Mouse (Mus musculus) liver, embryonic 11.5 days (tissue): ENCODE measurements around the gene Mettl21a. TPM values are rescaled to one million over a fixed set of nuclear protein-coding genes. Genes with fewer than 3 reads are reported as not detected.
"Not testable (repeated sequence)": the region's sequence is repeated elsewhere in the genome, so short reads cannot be mapped to it uniquely, and the experiment has no call there.

Source experiments
- ATAC-seq: fragments of 200-750 bp; cut with Nextera tagmentation; replicated peaks from 2 replicates; pipeline ENCODE4 v1.8.0; 2017; ENCODE audit warnings: moderate number of reproducible peaks, mild to moderate bottlenecking, moderate TSS enrichment, moderate library complexity; ENCODE audit not compliant: low FRiP score
- DNase-seq: peaks from one replicate; pipeline ENCODE4 v3.0.0-alpha.2; 2017; ENCODE audit warnings: low spot score
- H3K27ac ChIP-seq: fragments of 300-500 bp; sonication (generic); 2 replicates; pipeline ENCODE4 v1.5.1; 2014; ENCODE audit warnings: mild to moderate bottlenecking, low read depth, low read length, control low read depth
- H3K27me3 ChIP-seq: fragments of 300-500 bp; sonication (generic); replicated peaks from 2 replicates; pipeline ENCODE4 v1.6.1; 2014; ENCODE audit warnings: low read length, mixed read lengths; ENCODE audit not compliant: control insufficient read depth, insufficient read depth
- H3K36me3 ChIP-seq: fragments of 300-500 bp; sonication (generic); 2 replicates; pipeline ENCODE4 v1.6.1; 2014; ENCODE audit warnings: mild to moderate bottlenecking, low read length, moderate library complexity, mixed read lengths; ENCODE audit not compliant: control insufficient read depth, insufficient read depth
- H3K4me1 ChIP-seq: fragments of 300-500 bp; sonication (generic); replicated peaks from 2 replicates; pipeline ENCODE4 v1.6.1; 2014; ENCODE audit warnings: low read length, mixed read lengths; ENCODE audit not compliant: control insufficient read depth, insufficient read depth
- H3K4me2 ChIP-seq: fragments of 300-500 bp; sonication (generic); 2 replicates; pipeline ENCODE4 v1.6.1; 2014; ENCODE audit warnings: mild to moderate bottlenecking, control low read depth, moderate library complexity
- H3K4me3 ChIP-seq: fragments of 300-500 bp; sonication (generic); 2 replicates; pipeline ENCODE4 v1.5.1; 2014; ENCODE audit warnings: low read depth, low read length, control low read depth
- H3K9ac ChIP-seq: fragments of 300-500 bp; sonication (generic); 2 replicates; pipeline ENCODE4 v1.6.1; 2014; ENCODE audit warnings: low read depth, low read length, control low read depth
- H3K9me3 ChIP-seq: fragments of 300-500 bp; sonication (generic); 2 replicates; pipeline ENCODE4 v1.6.1; 2016; ENCODE audit warnings: low read length, inconsistent platforms, mixed read lengths; ENCODE audit not compliant: control insufficient read depth
- WGBS: fragments of 180-500 bp; shearing (Covaris S2); extraction: QIAGEN DNeasy Blood & Tissue Kit; methylation state at CpG from one replicate; pipeline ENCODE4 v1.1.7; 2014; 5-methylcytosine and 5-hydroxymethylcytosine counted together
- polyA plus RNA-seq: library from polyadenylated mRNA; unstranded; fragments of >200 nt; fragmentation: Nextera tagmentation; extraction: Ambion mirVana; gene quantifications from 2 replicates; pipeline ENCODE4 v1.2.1, GENCODE M21; 2014

Gene Mettl21a
- polyA plus RNA-seq, 1 experiment from 2014 or later: 16.3 TPM

DNA sequence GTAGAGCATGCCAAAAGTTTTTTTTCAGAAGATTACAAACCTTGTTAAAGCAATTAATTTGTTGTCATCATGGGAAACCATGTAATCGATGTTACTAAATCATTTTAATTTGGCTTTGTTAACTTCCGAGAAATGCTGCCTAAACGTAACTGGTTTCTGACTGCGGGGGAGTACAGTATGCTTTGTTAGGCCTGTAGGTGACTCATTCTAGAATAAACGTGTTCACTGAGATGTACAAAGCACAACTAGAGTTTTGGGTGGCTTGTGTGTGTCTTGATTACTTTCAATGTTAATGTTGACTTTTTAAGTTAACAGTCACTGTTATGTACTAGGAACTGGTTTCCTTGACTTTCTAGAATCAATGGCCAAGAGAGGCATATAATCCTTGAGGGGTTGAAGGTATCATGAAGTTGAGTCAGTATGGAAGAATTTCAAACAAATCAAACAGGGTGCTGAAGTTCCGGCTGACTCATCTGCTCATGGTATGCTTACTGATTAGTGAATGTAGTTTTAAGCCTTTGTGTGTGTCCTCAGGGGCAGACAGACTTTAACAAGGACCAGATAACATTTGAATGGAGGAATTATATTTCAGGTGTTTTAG is 15.7 kb downstream of the Mettl21a start:
- no peak for DNase-seq
- peaks cover 2% of the 10 kb centered on the region; the same call in 1 of the 2 replicates for H3K36me3 ChIP-seq
- H3K4me2 ChIP-seq: no peak overlapping the region
- no peak overlapping the region for H3K4me3 ChIP-seq
- WGBS: 89% methylated on average over 6 of the region's 6 CpGs
- ATAC-seq: no peak
- H3K27me3 ChIP-seq: no peaks in the 10 kb centered on the region
- H3K27ac ChIP-seq: no peak overlapping the region
- H3K4me1 ChIP-seq: no peaks in the 10 kb centered on the region; the same call in 1 of the 2 replicates
- no peak overlapping the region for H3K9ac ChIP-seq
- H3K9me3 ChIP-seq: no peaks in the 10 kb centered on the region

DNA sequence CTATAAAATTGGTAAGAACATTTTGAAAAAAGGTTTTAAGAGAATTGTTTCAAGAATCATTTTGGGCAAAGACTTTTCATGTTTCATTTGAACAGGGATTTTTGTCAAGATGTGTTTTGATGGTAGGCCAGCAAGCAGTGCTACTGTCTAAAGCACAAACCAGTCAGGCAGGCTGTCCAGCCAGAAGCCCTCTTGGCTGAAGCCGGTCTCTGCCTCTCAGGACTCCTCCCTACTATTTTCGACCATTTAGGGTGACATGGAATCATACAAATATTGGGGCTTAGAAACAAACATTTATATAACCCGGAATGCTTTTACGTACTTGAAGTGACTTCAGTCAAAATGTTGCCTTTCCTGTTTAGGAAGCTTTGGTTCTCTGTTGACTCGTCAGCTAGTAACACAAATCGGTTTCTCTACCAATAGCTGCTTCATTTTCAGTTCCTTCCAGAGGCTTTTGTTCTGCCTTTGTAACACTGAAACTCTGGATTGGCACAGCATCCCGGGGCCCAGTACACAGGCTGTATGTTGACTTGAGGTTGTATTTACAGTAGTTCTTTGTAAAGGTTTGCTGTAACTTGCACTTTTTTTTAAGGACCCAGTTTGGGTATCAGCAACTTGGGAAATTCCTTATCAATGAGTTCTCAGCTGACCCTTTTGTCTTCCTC is 16.5 kb downstream of the Mettl21a start:
- Histone ChIP-seq H3K36me3 (peaks cover 2% of the 10 kb centered on the region; the same call in 1 of the 2 replicates), H3K4me1 (no peaks in the 10 kb centered on the region; the same call in 1 of the 2 replicates), H3K27me3 (no peaks in the 10 kb centered on the region), H3K9me3 (no peaks in the 10 kb centered on the region), H3K27ac (no peak overlapping the region), H3K4me3 (no peak overlapping the region), H3K9ac (no peak overlapping the region), H3K4me2 (no peak overlapping the region)
- ATAC-seq (no peak), DNase-seq (no peak)
- 91% methylated on average over 7 of the region's 7 CpGs for WGBS

DNA sequence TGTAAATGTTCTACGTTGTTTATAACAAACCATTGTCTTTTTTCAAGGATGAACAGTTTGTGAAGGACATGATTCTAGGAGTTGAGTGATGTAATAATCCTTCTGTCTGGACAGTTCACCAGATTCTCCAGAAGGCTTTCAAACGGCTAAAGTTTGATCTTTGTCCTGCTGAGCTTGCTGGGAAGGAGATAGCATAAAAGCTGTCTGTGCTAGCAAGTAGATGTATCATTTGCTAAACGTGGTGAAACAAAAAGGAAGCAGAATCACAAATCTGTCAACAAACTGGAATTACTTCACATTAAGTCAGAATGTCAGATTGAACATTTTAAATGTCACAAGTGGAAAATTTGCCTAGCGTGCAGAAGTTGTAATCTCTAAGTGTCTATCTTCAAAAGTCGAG is 18.1 kb downstream of the Mettl21a start:
- Histone ChIP-seq H3K27me3 (no peaks in the 10 kb centered on the region), H3K9ac (no peak overlapping the region), H3K4me2 (no peak overlapping the region), H3K4me3 (no peak overlapping the region), H3K27ac (no peak overlapping the region), H3K4me1 (no peaks in the 10 kb centered on the region; the same call in 1 of the 2 replicates), H3K36me3 (no peaks in the 10 kb centered on the region), H3K9me3 (no peaks in the 10 kb centered on the region)
- 61% methylated on average over 5 of the region's 5 CpGs for WGBS
- DNase-seq (no peak), ATAC-seq (no peak)

DNA sequence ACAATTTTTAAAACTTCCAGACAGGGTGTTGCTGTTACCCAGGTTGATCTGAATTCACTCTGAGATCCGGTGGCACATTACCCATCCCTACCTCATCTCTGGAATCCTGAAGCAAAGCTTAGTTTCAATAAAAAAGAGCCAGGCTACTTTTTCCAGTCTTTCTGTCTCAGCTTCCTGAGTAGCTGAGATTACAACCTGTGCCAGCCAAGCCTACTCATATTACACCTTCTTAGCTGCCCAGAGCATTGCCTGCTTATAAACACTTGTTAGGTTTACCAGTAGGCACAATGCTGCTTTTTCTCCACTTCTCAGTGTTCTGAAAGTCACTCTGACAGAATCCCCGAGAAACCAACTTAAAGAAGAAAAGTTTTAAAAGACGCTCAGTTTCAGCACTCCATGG is 38.2 kb downstream of the Mettl21a start:
- no peaks in the 10 kb centered on the region for H3K4me1 ChIP-seq
- H3K4me3 ChIP-seq: no peak overlapping the region
- peaks cover 26% of the 10 kb centered on the region for H3K36me3 ChIP-seq
- no peak overlapping the region for H3K4me2 ChIP-seq
- no peak for ATAC-seq
- H3K27ac ChIP-seq: no peak overlapping the region
- H3K27me3 ChIP-seq: no peaks in the 10 kb centered on the region
- WGBS: 89% methylated on average over 3 of the region's 3 CpGs
- no peak overlapping the region for H3K9ac ChIP-seq
- H3K9me3 ChIP-seq: no peaks in the 10 kb centered on the region
- no peak for DNase-seq

DNA sequence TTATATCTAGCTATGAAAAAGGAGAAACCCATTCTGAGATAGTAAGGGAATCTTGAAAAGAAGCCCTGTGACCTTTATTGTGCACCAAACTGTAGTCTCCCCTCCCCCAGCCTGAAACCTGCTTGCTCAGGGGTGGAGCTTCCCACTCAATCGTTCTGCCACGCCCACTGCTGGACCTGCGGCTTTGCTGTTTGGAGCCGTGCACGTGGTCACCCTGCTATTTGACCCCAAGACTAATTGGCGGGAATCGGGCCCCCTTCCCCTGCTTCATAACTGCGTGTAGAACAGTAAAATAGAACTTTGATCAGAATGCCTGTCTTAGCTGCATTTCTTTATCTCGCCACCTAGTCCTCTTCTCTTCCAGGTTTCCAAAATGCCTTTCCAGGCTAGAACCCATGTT is 39.1 kb downstream of the Mettl21a start:
- WGBS: 61% methylated on average over 9 of the region's 9 CpGs

DNA sequence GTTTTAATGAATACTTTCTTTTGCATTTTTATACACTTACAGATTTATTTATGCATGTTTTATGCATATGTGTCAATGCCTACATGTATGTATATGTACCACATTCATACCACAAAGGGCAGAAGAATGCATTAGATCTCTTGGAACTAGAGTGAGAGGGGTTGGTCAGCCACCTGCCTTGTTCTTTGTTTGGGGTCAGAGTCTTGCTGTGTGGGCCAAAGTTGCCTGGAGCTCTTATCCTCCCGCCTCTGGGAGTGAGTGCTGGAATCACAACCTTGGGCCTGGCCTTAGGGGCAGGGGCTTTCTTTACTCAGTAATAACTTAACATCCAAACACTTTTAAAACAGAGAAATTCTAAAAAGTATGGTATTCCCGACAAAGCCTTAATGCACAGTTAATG is 40.3 kb downstream of the Mettl21a start:
- H3K9ac ChIP-seq: no peak overlapping the region
- ATAC-seq (no peak), DNase-seq (no peak)
- H3K4me2 ChIP-seq: no peak overlapping the region
- WGBS: 87% methylated on average over 2 of the region's 2 CpGs
- no peaks in the 10 kb centered on the region for H3K27me3 ChIP-seq
- no peak overlapping the region for H3K4me3 ChIP-seq
- peaks cover 23% of the 10 kb centered on the region for H3K36me3 ChIP-seq
- no peak overlapping the region for H3K27ac ChIP-seq
- no peaks in the 10 kb centered on the region for H3K4me1 ChIP-seq
- no peaks in the 10 kb centered on the region for H3K9me3 ChIP-seq

More for the DNA sequence above, 39.1 kb downstream of the Mettl21a start:
- ATAC-seq, DNase-seq, H3K4me2 ChIP-seq, H3K4me1 ChIP-seq, H3K27ac ChIP-seq, H3K9me3 ChIP-seq, H3K27me3 ChIP-seq, H3K4me3 ChIP-seq, H3K9ac ChIP-seq: not testable (repeated sequence)
- peaks cover 26% of the 10 kb centered on the region for H3K36me3 ChIP-seq

DNA sequence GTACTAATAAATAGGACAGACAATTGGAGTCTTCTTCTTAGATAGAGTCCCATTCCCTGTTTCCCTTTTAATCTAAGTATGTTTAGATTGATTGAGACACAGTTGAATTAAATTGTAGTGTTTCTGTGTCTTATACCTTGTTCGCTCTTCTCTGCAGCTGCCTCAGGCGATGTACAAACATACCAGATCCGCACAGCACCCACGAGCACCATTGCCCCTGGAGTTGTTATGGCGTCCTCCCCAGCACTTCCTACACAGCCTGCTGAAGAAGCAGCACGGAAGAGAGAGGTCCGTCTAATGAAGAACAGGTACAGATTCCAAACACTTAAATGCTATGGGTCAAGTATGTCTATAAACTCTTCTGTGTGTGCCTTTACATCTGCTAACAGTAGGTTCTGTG is 41.0 kb downstream of the Mettl21a start:
- Histone ChIP-seq H3K4me3 (no peak overlapping the region), H3K9ac (no peak overlapping the region), H3K36me3 (peaks cover 20% of the 10 kb centered on the region; the same call in 1 of the 2 replicates), H3K27ac (no peak overlapping the region), H3K9me3 (no peaks in the 10 kb centered on the region), H3K4me1 (no peaks in the 10 kb centered on the region), H3K4me2 (no peak overlapping the region), H3K27me3 (no peaks in the 10 kb centered on the region)
- ATAC-seq (no peak), DNase-seq (no peak)
- WGBS: 90% methylated on average over 7 of the region's 7 CpGs

DNA sequence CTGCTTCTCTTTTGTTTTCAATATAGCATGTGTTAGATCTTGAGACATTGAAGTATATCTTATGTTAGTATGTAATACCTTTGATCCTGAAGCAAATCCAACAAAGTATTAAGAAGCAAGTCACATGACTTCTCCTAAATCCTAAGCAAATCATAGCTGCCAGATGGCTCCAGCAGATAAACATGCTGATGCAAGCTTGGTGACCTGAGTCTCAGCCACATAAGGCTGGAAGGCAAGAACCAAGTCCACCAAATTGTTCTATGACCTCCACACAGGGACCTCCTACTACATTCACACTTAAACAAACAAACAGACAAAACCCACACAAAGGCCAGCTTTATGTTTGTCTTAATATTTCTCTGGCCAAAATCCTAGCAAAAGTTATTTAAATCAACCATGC is 48.8 kb downstream of the Mettl21a start:
- H3K36me3 ChIP-seq: no peaks in the 10 kb centered on the region; the same call in 1 of the 2 replicates

DNA sequence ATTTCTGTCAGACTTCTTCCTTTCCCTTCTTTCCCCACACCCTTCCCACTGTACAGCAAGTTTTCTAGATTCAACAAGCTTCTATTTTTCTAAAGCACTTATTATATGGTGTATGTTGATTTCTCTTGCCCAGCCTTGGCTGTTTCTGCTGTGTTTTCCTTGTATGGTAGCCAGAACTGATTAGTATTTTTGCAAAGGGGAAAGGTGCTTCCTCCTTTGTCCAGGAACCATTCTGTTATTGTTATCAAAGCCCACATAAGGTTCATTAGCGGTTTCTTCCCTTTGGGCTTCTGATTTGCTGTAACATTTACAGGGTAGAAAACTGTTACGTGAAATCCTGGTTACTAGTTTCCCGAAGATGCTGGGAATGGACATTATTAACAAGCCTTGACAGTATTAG is 56.9 kb downstream of the Mettl21a start:
- Histone ChIP-seq H3K4me3 (no peak overlapping the region), H3K27me3 (no peaks in the 10 kb centered on the region), H3K36me3 (peaks cover 3% of the 10 kb centered on the region; the same call in 1 of the 2 replicates), H3K27ac (no peak overlapping the region), H3K9ac (no peak overlapping the region), H3K4me2 (no peak overlapping the region), H3K9me3 (no peaks in the 10 kb centered on the region), H3K4me1 (no peaks in the 10 kb centered on the region)
- DNase-seq (no peak), ATAC-seq (no peak)
- WGBS: 82% methylated on average over 3 of the region's 3 CpGs

More for the DNA sequence above, 48.8 kb downstream of the Mettl21a start:
- Histone ChIP-seq H3K9ac (no peak overlapping the region), H3K9me3 (no peaks in the 10 kb centered on the region), H3K4me1 (no peaks in the 10 kb centered on the region), H3K27ac (no peak overlapping the region), H3K27me3 (no peaks in the 10 kb centered on the region), H3K4me3 (no peak overlapping the region), H3K4me2 (no peak overlapping the region)
- ATAC-seq (no peak), DNase-seq (no peak)
